Mouse (Mus musculus) heart, embryonic 16.5 days (tissue): ENCODE results near the gene Chsy1. TPM values are rescaled to one million over a fixed set of nuclear protein-coding genes. Genes with fewer than 3 reads are reported as not detected.

ENCODE experiments used
- ATAC-seq: fragments of 200-750 bp; cut with Nextera tagmentation; replicated peaks from 2 replicates; pipeline ENCODE4 v1.8.0; 2017; ENCODE audit warnings: moderate number of reproducible peaks; ENCODE audit not compliant: insufficient read depth, low FRiP score; ENCODE audit errors: extremely low read depth
- H3K27ac ChIP-seq: fragments of 300-500 bp; sonication (generic); 2 replicates; pipeline ENCODE4 v1.5.1; 2014; ENCODE audit warnings: mild to moderate bottlenecking, low read length, control low read depth, moderate library complexity
- H3K27me3 ChIP-seq: fragments of 300-500 bp; sonication (generic); 2 replicates; pipeline ENCODE4 v1.6.1; 2014; ENCODE audit warnings: low read length, mixed read lengths; ENCODE audit not compliant: control insufficient read depth, insufficient read depth
- H3K36me3 ChIP-seq: fragments of 300-500 bp; sonication (generic); 2 replicates; pipeline ENCODE4 v1.6.1; 2014; ENCODE audit not compliant: control insufficient read depth, insufficient read depth
- H3K4me1 ChIP-seq: fragments of 300-500 bp; sonication (generic); 2 replicates; pipeline ENCODE4 v1.6.1; 2014; ENCODE audit warnings: low read length, mixed read lengths; ENCODE audit not compliant: control insufficient read depth, insufficient read depth
- H3K4me2 ChIP-seq: fragments of 300-500 bp; sonication (generic); 2 replicates; pipeline ENCODE4 v1.6.1; 2014; ENCODE audit warnings: low read depth, mild to moderate bottlenecking, control low read depth, low read length
- H3K4me3 ChIP-seq: fragments of 300-500 bp; sonication (generic); 2 replicates; pipeline ENCODE4 v1.5.1; 2014; ENCODE audit warnings: mild to moderate bottlenecking, control low read depth, low read length
- H3K9ac ChIP-seq: fragments of 300-500 bp; sonication (generic); 2 replicates; pipeline ENCODE4 v1.6.1; 2014; ENCODE audit warnings: low read length, control low read depth
- H3K9me3 ChIP-seq: fragments of 300-500 bp; sonication (generic); replicated peaks from 2 replicates; pipeline ENCODE4 v1.6.1; 2016; ENCODE audit warnings: low read length; ENCODE audit not compliant: control insufficient read depth
- WGBS: fragments of 180-500 bp; shearing (Covaris S2); extraction: QIAGEN DNeasy Blood & Tissue Kit; methylation state at CpG from one replicate; pipeline ENCODE4 v1.1.7; 2014; 5-methylcytosine and 5-hydroxymethylcytosine counted together
- polyA plus RNA-seq: library from polyadenylated mRNA; unstranded; fragments of >200 nt; fragmentation: Nextera tagmentation; extraction: Ambion mirVana; gene quantifications from 2 replicates; pipeline ENCODE4 v1.2.1, GENCODE M21; 2015

Chsy1 gene
- 10.8 and 11.5 TPM in 2 replicates for polyA plus RNA-seq

GRCm38 (mm10) chr7:66108961-66109854 lies at the start of gene Chsy1:
Gene Chsy1 (plus strand): TSS chr7:66109515.
- no peaks in the 10 kb centered on the region for H3K27me3 ChIP-seq
- peak within 1 kb of the TSS; percentile 95 for H3K4me2 ChIP-seq
- H3K36me3 ChIP-seq, result no peaks in the 10 kb centered on the region; the same call in 1 of the 2 replicates
- H3K4me3 ChIP-seq, result peak within 1 kb of the TSS; percentile 81
- WGBS, result under 1% methylated on average over 70 of the region's 123 CpGs
- ATAC-seq, result peak; percentile 87
- H3K9me3 ChIP-seq, result no peaks in the 10 kb centered on the region
- peaks cover 36% of the 10 kb centered on the region for H3K4me1 ChIP-seq
- H3K9ac ChIP-seq, result peak within 1 kb of the TSS; percentile 87
- H3K27ac ChIP-seq, result peak within 1 kb of the TSS; percentile 87

GRCm38 (mm10) chr7:66060066-66060956 lies 49.0 kb upstream of the Chsy1 start:
- Histone ChIP-seq H3K4me2 (peak overlapping the region; percentile 83), H3K9ac (peak overlapping the region; percentile 99), H3K27ac (peak overlapping the region; percentile 77), H3K27me3 (no peaks in the 10 kb centered on the region; the same call in 1 of the 2 replicates), H3K4me1 (peaks cover 15% of the 10 kb centered on the region), H3K36me3 (peaks cover 8% of the 10 kb centered on the region), H3K4me3 (peak overlapping the region; percentile 100), H3K9me3 (no peaks in the 10 kb centered on the region)
- WGBS, result under 1% methylated on average over 64 of the region's 64 CpGs
- peak; percentile 90 for ATAC-seq

- Histone ChIP-seq H3K4me3 (peak overlapping the region; percentile 100), H3K4me1 (peaks cover 15% of the 10 kb centered on the region), H3K27ac (no peak overlapping the region), H3K9ac (peak overlapping the region; percentile 99), H3K27me3 (no peaks in the 10 kb centered on the region; the same call in 1 of the 2 replicates), H3K36me3 (peaks cover 12% of the 10 kb centered on the region), H3K9me3 (no peaks in the 10 kb centered on the region), H3K4me2 (peak overlapping the region; percentile 83)
- WGBS, result under 1% methylated on average over 14 of the region's 14 CpGs
- no peak for ATAC-seq
Measured at GRCm38 (mm10) chr7:66061057-66061456, 48.3 kb upstream of the Chsy1 start.

GRCm38 (mm10) chr7:66076411-66076810 lies 32.9 kb upstream of the Chsy1 start:
- no peak for ATAC-seq
- H3K4me2 ChIP-seq, result no peak overlapping the region
- H3K36me3 ChIP-seq, result peaks cover 36% of the 10 kb centered on the region
- no peaks in the 10 kb centered on the region for H3K9me3 ChIP-seq
- WGBS, result 74% methylated on average over 2 of the region's 2 CpGs
- H3K27ac ChIP-seq, result no peak overlapping the region
- peaks cover 12% of the 10 kb centered on the region for H3K4me1 ChIP-seq
- H3K27me3 ChIP-seq, result no peaks in the 10 kb centered on the region
- no peak overlapping the region for H3K4me3 ChIP-seq
- no peak overlapping the region for H3K9ac ChIP-seq

GRCm38 (mm10) chr7:66079364-66080230 lies 29.7 kb upstream of the Chsy1 start, which contains the start of gene Selenos:
Gene Selenos (plus strand): TSS chr7:66079649.
- Histone ChIP-seq H3K36me3 (peaks cover 38% of the 10 kb centered on the region), H3K27me3 (no peaks in the 10 kb centered on the region), H3K9me3 (no peaks in the 10 kb centered on the region), H3K4me2 (peak within 1 kb of the TSS; percentile 89), H3K4me3 (peak within 1 kb of the TSS; percentile 87), H3K9ac (peak within 1 kb of the TSS; percentile 90), H3K27ac (peak within 1 kb of the TSS; percentile 82), H3K4me1 (peaks cover 12% of the 10 kb centered on the region)
- peak; percentile 100 for ATAC-seq
- under 1% methylated on average over 65 of the region's 65 CpGs for WGBS

- Histone ChIP-seq H3K27me3 (no peaks in the 10 kb centered on the region), H3K4me2 (peak overlapping the region; percentile 89), H3K27ac (no peak overlapping the region; the same call in 1 of the 2 replicates), H3K36me3 (peaks cover 34% of the 10 kb centered on the region), H3K9ac (peak overlapping the region; percentile 90), H3K4me3 (peak overlapping the region; percentile 87), H3K9me3 (no peaks in the 10 kb centered on the region), H3K4me1 (peaks cover 12% of the 10 kb centered on the region)
- WGBS, result 36% methylated on average over 5 of the region's 5 CpGs
- no peak for ATAC-seq
Measured at GRCm38 (mm10) chr7:66080231-66080613, 29.1 kb upstream of the Chsy1 start.

- peaks cover 53% of the 10 kb centered on the region for H3K36me3 ChIP-seq
- H3K4me1 ChIP-seq, result peaks cover 11% of the 10 kb centered on the region
- H3K9me3 ChIP-seq, result no peaks in the 10 kb centered on the region
- WGBS, result 87% methylated on average over 6 of the region's 6 CpGs
- no peak overlapping the region for H3K27ac ChIP-seq
- H3K4me3 ChIP-seq, result no peak overlapping the region
- no peak overlapping the region for H3K9ac ChIP-seq
- H3K4me2 ChIP-seq, result no peak overlapping the region
- ATAC-seq, result no peak
- no peaks in the 10 kb centered on the region for H3K27me3 ChIP-seq
Measured at GRCm38 (mm10) chr7:66083757-66084156, 25.6 kb upstream of the Chsy1 start.

GRCm38 (mm10) chr7:66084546-66084945 lies 24.8 kb upstream of the Chsy1 start:
- ATAC-seq, result no peak
- no peak overlapping the region for H3K27ac ChIP-seq
- no peak overlapping the region for H3K4me3 ChIP-seq
- peaks cover 8% of the 10 kb centered on the region for H3K4me1 ChIP-seq
- 70% methylated on average over 7 of the region's 7 CpGs for WGBS
- H3K9ac ChIP-seq, result no peak overlapping the region
- no peaks in the 10 kb centered on the region for H3K9me3 ChIP-seq
- H3K36me3 ChIP-seq, result peaks cover 60% of the 10 kb centered on the region
- no peak overlapping the region for H3K4me2 ChIP-seq
- H3K27me3 ChIP-seq, result no peaks in the 10 kb centered on the region
